Mouse (Mus musculus) left cerebral cortex, postnatal 10 days (tissue): ENCODE measurements around the gene Cltb. TPM values are rescaled to one million over a fixed set of nuclear protein-coding genes. Genes with fewer than 3 reads are reported as not detected.
"Not testable (repeated sequence)": the region's sequence is repeated elsewhere in the genome, so short reads cannot be mapped to it uniquely, and the experiment has no call there.

Experiments used
- DNase-seq, 2 experiments: peaks; one replicate each; pipeline ENCODE4 v3.0.0; 2021 to 2022; ENCODE audit warnings: low spot score in 2 of 2, mixed read lengths in 1 of 2; ENCODE audit errors: extremely low spot score in 1 of 2
- intact Hi-C: fragments of 180-260 bp; cut with DNase I; formaldehyde crosslinking; loops from one replicate; pipeline ENCODE4 v1.15.1; 2025
- total RNA-seq, 2 experiments: library from RNA; stranded (reverse); gene quantifications; 2 replicates each; pipeline ENCODE4 v1.2.3; 2021

Gene Cltb
- 100 to 1,000 TPM; 325 to 333 TPM for total RNA-seq

- intact Hi-C loops = no loop called here
- DNase-seq = peak; percentile 87 to 96
These were observed at the start of gene Cltb for GRCm38 (mm10) chr13:54610972-54611754. Gene Cltb, minus strand, starts transcription at chr13:54611344.

DNA sequence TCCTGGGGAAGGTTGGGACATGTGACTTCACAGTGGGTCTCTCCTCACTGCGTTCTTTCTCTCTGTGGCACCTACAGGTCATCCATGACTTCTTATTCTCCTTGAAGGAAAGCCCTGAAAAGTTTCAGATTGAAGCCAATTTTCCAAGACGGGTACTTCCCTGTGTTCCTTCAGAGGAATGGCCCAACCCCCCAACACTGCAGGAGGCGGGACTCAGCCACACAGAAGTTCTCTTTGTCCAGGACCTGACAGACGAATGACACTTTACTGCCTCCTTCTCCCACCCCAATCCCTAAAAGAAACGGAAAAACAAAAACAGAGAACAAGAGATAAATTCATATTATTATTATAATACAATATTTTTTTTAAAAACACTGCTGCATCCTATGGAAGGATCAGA lies 49.7 kb upstream of the Cltb start:
- no peak for DNase-seq
- intact Hi-C loops = no loop called here

GRCm38 (mm10) chr13:54650461-54650860 lies 39.3 kb upstream of the Cltb start:
- intact Hi-C loops = no loop called here
- peak in 1 of 2 experiments; percentile 9 for DNase-seq

- DNase-seq = no peak
- intact Hi-C loops = no loop called here
These were observed 23.9 kb upstream of the Cltb start for GRCm38 (mm10) chr13:54635011-54635410.

- intact Hi-C loops = no loop called here
- no peak for DNase-seq
These were observed 21.7 kb upstream of the Cltb start for GRCm38 (mm10) chr13:54632731-54633277.

DNA sequence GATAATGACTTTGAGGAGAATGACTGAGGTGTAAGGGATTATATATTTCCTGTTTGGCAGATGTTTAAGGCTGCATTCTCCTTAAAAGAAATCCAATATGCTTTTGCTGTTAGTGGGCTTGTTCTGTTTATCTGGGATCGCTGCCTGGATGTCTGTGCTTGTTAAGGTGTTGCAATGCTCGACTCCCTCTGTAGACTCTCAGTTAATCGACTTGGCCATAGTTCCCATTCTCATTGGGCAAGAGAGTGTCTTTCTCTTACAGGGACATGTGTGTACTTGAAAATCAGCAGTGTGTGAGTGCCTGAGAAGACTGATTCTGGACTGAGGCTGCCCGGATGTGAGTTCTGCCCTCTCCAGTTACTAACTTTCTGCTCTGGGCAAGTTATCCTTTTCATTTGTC lies 18.0 kb upstream of the Cltb start:
- intact Hi-C loops = no loop called here
- DNase-seq = no peak

DNA sequence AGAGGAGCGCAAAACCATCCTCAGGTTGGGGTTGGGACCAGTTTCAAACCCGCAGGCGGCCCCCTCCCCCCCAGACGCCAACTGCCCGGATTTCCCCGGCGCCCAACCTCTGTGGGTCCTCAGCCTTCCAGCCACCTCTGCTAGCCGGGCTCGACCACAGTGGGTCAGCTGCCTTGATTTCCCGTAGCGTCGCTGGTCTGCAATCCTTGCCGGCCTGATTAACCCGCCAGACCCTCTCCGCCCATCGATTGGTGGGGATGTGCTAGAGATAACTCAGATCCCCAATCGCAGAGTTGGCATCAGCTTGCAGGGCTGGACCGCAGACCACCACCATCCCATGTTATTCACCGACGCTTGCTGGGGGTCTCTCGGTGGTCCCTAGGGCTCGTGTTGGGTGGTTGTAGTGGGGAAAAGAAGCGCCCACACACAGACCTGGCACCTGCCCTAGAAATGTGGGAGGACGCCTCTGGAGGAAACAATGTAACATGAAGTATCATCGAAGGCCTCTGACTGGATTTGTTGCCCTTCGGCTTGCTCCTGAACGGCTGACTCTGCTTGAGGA lies 10.9 kb upstream of the Cltb start:
- no peak for DNase-seq
- intact Hi-C loops = no loop called here

- DNase-seq = peak; percentile 98
- intact Hi-C loops = no loop called here
These were observed 10.2 kb upstream of the Cltb start, which contains the start of gene Faf2 for GRCm38 (mm10) chr13:54621155-54621932. Gene Faf2, plus strand, starts transcription at chr13:54621784.

DNA sequence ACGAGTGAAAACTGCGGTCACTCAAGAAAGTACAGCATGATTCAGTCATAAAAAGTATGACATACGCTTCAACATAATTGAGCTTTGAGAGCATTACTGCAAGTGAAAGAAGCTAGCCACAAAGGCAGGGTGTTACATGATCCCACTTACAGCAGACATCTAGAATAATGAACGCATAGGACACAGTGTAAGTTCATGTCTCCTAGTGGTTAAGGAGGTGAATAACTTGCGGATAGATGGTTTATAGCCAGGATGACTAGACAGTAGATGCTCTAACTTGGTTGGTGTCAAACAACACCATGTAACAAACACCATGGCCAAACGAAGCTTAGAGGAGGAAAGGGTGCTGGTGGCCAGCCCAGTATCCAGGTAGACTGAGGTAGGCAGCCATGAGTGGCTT lies 5.9 kb upstream of the Cltb start:
- DNase-seq = no peak
- intact Hi-C loops = no loop called here

- intact Hi-C loops = no loop called here
- DNase-seq = no peak
These were observed 5.2 kb upstream of the Cltb start for GRCm38 (mm10) chr13:54616307-54616706.

DNA sequence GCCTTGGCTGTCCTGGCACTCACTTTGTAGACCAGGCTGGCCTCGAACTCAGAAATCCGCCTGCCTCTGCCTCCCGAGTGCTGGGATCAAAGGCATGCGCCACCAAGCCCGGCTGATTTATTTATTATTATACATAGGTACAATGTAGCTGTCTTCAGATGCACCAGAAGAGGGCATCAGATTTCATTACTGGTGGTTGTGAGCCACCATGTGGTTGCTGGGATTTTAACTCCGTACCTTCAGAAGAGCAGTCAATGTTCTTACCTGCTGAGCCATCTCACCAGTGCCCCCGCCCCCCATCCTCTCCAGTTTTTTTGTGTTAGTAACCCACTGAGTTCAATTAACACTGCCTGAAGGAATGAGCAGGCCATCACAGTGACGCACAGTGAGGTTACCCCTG lies 2.0 kb upstream of the Cltb start:
- intact Hi-C loops, DNase-seq: not testable (repeated sequence)

GRCm38 (mm10) chr13:54610613-54610971 lies 552 bp downstream of the Cltb start:
- DNase-seq = no peak
- intact Hi-C loops = no loop called here

DNA sequence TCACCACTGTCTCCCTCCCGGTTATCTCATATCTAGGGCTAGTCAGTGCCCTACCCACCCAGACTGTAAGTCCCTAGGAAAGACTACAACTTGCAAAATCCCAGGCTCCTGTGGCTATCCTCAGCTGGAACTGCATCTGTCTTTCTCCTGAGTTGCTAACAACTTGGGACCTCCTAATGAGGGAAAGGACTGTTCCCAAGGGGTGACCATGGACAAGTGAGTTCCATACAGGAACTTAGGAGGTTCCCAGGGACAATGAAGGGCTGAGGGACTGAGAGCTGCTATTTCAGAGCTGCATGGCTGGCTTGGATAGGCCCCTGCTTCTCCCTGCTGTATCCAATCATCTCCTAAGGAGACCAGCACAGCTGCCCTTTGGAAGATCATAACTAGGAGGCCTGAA lies 1.8 kb downstream of the Cltb start:
- no peak for DNase-seq
- intact Hi-C loops = no loop called here

GRCm38 (mm10) chr13:54608666-54609065 lies 2.5 kb downstream of the Cltb start:
- DNase-seq = peak in 1 of 2 experiments; percentile 66
- intact Hi-C loops = no loop called here

DNA sequence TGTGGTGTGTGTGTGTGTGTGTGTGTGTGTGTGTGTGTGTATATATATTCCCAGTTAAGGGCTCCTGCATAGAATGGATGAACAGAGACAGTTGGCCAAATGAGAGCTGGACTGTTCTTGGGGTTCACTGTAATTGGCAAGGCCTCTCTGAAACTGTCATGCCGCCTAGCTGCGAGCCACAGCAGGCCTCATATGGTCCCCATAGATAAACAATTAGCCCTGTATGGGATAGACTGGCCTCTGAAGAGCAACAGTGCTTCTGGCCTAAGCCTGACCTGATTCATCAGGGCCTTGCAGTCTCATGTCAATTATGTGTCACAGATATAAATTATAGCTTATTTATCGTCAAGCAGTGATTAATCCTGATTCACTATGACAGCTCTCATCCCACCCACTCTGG lies 3.1 kb downstream of the Cltb start:
- DNase-seq = no peak
- intact Hi-C loops = no loop called here

DNA sequence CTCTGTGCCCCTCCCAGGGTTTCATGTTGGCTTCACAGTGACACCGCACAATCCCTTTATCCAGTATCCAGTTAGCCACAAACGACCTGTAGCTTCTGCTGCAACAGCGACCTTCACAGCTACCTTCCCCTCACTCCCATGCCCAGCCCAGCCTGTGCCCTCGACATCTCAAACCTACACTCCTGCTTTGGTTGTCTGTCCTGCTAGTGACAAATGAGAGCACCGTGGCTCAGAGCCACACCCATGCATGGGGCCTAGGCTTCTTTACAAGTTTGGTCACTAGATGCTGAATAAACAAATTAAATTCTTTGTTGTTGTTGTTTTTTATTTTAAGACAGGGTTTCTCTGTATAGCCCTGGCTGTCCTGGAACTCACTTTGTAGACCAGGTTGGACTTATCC lies 3.9 kb downstream of the Cltb start:
- intact Hi-C loops = no loop called here
- DNase-seq = no peak

GRCm38 (mm10) chr13:54605426-54605825 lies 5.7 kb downstream of the Cltb start:
- intact Hi-C loops = no loop called here
- DNase-seq = no peak

DNA sequence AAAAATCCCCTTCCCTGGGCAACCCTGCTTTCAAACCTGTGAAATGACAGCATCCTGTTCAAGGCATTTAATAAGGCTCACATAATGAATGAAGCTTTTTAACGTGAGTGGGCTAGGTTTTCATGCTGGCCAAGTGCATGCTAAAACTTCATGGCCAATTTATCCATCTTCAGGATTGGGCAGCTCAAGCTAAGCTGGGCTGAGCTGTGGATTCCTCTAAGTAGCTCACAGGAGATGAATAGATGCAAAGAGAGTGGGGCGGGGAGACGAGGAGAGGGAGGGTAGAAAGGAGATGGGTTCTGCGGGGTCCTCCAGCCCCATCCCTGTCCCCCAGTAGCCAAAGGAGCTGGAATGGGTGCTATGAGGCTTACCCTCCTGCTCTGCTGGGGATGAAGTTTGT lies 6.9 kb downstream of the Cltb start:
- intact Hi-C loops = no loop called here
- DNase-seq = no peak

DNA sequence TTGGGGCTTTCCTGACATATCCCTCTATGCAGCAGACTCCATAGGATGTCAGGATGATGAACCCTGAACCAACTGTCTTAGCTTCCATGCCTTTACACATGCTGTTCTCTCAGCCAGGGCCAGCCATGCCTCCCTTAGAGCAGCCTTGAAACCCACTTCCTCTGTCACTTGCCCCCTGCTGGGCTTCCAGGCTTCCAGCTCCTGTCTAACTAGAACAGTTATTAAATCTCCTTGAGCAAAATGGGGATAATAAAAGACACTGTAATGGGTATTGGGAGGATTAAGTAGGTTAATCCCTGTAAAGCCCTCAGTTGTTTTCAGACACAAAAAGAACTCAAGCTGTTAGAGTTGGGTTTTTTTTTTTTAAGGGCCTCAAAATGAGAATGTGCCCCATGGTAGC lies 7.6 kb downstream of the Cltb start:
- no peak for DNase-seq
- intact Hi-C loops = no loop called here

DNA sequence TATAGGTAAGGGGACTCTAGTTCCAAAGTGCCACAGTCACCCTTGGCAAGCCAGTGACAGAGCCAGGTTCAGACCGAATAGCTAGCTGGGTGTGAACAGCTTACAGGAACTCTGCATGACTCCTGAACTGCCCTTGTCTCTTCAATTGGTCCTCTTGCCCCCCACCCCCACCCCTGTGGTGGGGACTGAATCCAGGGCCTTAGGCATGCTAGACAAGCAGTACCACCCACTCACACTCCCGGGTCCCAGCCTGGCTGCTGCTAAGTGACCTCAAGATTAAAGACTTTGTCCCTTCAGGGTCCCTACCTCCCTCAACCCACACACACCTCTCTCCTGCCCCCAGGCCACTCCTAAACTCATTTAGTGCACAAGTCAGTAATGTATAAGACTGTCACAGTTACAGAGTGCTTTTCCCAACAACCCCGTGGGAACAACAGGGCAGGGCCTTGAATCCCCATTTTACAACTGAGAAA lies 8.5 kb downstream of the Cltb start:
- no peak for DNase-seq
- intact Hi-C loops = no loop called here
